Mouse (Mus musculus): ENCODE measurements around the gene Gcgr.
"Not testable (repeated sequence)": the region's sequence is repeated elsewhere in the genome, so short reads cannot be mapped to it uniquely, and the experiment has no call there.

The Gcgr gene

GRCm38 (mm10) chr11:120539285-120540014 is 9.0 kb downstream of the Gcgr start:
- DNase-seq: peak; percentile 76 to 85

GRCm38 (mm10) chr11:120541907-120542306 is 11.4 kb downstream of the Gcgr start:
- peak; percentile 59 to 68 for DNase-seq

DNA sequence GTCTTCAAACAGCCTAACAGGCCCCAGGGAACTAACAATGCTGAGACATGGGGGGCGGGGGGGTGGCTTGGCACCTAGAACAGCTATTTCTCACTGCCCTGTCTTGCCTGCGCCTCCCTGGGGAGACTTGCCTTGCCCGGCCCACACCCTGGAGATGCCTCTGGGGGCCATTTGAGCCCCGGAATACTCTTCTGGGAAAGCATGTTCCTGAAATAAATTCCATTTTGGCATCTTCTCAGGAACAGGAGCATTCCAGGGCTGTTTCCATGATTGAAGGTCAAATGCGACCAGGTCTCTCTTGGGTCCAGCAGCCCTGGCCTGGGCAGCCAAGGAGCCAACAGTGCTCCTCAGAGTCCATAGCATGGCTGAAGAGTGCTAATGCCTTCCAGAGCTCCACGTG is 11.9 kb downstream of the Gcgr start:
- DNase-seq: no peak

DNA sequence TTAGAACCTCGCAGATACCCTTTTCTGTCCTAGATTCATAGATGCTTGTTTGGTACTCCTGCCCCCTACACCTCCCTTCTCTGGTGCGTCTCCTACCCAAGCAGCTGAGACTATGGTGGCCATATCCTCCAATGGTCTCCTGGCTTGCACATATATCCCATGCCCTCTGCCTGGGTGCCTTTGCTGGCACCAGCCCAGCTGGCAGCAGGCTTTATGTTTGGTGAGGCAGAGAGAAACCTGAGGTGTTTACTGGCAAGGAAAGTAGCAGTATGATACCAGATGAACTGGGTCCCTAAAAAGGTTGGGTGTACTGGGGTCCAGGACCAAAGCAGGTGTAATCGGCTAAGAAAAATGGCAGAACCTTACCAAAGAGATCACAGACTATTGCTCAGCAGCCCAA is 15.5 kb downstream of the Gcgr start:
- DNase-seq: peak in 1 of 2 experiments; percentile 42

GRCm38 (mm10) chr11:120547469-120547868 is 17.0 kb downstream of the Gcgr start:
- DNase-seq: peak in 1 of 2 experiments; percentile 39

DNA sequence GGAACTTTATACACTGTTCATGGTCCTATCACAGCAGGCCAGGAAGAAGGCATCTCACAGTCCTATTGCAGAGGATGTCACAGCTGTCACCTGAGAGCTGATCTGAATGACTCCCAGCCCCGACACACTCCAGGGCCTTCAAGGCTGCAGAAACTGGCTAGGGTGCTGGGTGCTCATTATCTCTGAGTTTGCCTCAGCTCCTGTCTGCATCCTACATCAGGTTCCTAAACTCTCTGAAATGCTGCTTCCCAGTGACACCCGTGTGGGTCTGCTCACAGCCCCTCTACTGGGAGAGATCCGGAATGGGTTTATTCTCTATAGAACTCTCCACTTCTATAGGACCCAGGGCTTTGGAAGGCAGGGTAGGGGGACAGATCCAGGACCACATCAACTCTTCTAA is 17.7 kb downstream of the Gcgr start:
- no peak for DNase-seq

DNA sequence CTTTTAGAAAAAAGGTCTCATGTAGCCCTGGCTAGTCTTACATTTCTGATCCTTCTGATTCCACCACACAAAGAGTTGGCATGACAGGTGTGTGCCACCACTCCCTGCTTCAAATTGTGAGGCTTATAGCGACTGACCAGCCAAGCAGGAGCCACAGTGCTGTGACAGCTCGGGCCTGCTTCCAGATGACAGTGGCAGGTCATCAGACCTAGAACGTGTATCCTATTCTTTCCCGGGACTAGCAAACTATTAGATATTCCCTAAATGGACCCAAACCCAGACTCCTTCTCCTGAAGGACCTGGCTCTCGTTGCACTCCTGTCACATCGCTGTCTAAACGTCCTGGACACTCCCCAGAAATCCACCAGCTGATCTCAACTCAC is 18.3 kb downstream of the Gcgr start:
- no peak for DNase-seq

GRCm38 (mm10) chr11:120549168-120549945 is 18.9 kb downstream of the Gcgr start, which contains the start of gene Mcrip1:
Gene Mcrip1, minus strand, starts transcription at chr11:120549727.
- peak; percentile 96 to 97 for DNase-seq

DNA sequence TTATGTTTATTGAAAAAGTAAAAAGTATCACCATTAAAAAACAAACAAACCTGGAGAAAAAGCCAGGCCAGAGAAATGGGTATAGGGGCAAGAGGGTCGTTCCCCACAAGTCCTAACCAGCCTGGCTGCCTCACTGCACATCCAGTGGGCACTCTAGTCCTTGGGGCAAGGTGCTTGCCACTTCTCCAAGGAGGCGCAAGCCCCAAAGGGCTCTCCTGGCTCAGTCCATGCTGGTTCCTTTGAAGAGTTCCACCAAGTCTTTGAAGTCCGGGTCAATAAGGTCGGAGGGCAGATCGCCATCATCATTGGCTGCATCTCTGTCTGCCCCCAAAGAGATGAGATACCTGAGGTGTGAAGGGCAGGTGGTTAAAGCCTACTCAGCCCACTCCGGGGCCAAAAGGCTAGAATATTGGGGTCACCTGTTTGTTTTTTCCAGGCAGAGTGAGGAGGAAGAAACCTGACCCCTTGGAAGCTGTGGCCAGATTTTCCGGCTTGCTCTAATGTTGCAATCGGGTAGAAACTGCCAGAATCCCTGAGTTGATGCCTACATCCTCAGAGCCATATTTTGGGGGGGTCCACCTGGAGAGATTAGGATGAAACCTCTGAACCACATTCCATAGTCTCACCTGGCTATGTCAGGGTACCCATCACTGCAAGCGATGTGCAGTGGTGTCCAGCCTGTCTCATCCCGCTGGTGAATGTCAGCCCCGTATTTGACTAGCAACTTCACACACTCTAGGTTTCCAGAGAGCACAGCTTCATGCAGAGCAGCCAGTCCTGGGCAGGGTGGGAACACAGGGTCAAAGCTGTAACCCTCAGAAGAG is 19.7 kb downstream of the Gcgr start:
- no peak for DNase-seq

- DNase-seq: no peak
Observed at GRCm38 (mm10) chr11:120550810-120551440, 20.4 kb downstream of the Gcgr start, which contains the start of gene Ppp1r27. Gene Ppp1r27, minus strand, starts transcription at chr11:120551132.

- DNase-seq: no peak
Observed at GRCm38 (mm10) chr11:120552736-120553135, 22.2 kb downstream of the Gcgr start.

DNA sequence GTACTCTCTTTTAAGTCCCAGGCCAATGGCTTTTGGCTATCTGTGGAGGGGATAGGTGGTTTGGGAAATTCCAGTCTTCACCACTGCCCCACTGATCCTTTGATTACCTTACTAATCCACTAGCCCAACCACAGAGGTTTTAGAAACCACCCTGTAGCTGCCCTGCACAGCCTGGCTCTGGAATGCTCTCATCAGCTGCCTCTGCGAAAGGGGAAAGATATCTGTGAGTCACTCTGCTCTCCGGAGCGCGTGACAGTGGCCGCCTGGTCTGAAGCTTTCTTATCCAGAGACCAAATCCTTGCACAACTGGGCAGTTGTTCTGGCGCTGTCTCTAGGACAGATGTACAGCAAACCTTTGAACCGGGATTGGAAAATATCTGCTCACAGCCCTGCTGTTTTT is 24.3 kb downstream of the Gcgr start:
- no peak for DNase-seq

DNA sequence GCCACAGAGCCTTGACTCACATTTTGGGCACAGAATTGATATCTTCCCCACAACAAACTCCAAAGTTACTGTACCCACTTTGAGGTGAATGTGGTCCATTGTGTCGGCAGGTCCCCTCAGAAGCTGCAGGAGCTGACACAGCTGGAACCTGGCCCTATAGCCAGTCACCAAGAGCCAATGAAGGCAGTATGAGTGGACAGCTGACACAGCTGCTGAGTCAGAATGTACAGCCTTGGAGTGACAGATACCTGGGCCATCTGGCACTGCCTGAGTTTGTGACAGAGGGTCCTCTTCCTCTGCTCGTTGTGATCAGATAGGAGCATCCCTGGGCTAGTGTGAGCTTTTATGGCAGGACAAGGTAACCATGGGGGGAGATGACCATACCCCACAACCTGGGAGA is 24.8 kb downstream of the Gcgr start:
- no peak for DNase-seq

DNA sequence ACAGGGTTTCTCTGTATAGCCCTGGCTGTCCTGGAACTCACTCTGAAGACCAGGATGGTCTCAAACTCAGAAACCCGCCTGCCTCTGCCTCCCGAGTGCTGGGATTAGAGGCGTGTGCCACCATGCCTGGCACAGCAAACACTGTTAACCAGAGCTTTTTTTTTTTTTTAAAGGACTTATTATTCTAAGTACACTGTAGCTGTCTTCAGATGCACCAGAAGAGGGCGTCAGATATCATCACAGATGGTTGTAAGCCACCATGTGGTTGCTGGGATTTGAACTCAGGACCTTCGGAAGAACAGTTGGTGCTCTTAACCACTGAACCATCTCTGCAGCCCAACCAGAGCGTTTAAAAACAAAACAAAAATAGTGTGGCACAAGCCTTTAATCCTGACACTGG is 28.3 kb downstream of the Gcgr start:
- DNase-seq: not testable (repeated sequence)

DNA sequence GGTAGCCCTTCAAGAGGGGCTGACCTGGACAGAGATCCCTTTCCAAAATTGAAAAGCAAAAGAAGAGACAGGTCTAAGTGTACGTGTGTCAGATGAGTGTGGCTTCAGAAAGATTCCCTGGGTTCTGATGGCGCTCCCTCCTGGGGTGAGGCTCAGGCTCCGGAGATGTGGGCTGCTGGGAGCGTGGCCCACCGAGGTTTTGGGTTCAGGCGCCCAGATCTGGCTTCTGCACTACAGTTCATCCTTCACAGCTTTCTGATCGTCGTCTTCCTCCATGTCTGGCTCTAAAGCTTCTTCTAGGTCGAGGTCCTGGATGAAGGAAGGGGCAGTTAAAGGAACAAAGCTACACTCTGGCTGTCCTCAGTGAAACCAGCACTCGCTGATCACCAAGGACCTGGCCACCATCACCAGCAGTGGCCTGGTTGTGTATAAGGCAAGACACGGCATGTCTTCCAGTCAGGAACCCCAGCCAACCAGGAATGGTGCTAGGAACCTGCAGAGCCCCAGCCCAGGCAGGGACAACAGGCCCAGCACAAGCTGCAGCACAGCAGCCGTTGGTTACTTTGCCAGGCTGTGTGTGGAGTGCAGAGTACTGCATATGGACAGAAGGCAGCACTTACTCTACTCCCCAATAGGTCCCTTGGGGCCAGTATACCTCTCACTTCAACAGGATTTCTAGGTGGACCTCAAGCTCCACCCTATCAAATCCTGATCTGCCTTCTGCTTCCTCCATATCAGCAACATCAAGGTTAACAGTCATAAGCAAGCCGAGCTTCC is 30.6 kb downstream of the Gcgr start:
- DNase-seq: no peak

- no peak for DNase-seq
Observed at GRCm38 (mm10) chr11:120562949-120563348, 32.5 kb downstream of the Gcgr start.

GRCm38 (mm10) chr11:120565114-120565513 is 34.6 kb downstream of the Gcgr start:
- no peak for DNase-seq

- DNase-seq: no peak
Observed at GRCm38 (mm10) chr11:120568324-120568723, 37.8 kb downstream of the Gcgr start.

- DNase-seq: no peak
Observed at GRCm38 (mm10) chr11:120571122-120571521, 40.6 kb downstream of the Gcgr start.

DNA sequence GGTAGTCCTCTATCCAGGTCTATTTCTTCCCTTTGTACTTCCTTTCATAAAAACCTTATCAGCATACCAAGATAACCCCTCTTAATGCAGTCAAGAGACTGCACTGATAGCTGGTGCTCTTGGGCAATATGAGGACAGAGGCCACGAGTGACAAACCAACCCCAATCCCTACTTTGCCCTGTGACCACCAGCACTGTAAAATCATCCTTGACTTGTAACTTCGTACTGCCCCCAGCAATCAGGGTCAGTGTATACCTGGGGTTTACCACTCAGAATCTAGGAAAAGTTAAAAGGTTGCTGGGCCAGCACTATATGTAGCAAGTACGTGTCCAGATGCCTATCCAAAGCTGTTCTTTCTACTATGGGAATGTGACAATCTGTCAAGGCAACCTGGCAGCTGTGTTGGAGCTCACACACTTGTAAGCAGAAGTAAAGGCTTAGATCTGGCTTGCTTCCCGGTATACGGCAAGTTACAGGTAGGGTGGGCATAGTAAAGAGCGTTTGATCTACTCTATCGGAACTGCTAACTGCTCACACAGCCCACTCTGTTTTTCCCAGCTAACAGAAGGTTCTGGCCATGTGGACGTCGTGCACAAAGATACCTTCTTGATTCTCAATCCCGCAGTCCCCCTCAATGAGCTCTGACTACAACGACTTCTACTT is 41.4 kb downstream of the Gcgr start:
- DNase-seq: no peak

- DNase-seq: no peak
Observed at GRCm38 (mm10) chr11:120572417-120572751, 41.9 kb downstream of the Gcgr start.
